Mouse (Mus musculus) myocyte (in vitro differentiated cells): Measurements from ENCODE around the gene Gm49342. TPM values are rescaled to one million over a fixed set of nuclear protein-coding genes. Genes with fewer than 3 reads are reported as not detected.
A peak's percentile ranks its signal among the peaks of the same experiment; 100 is the strongest.
"Not testable (repeated sequence)": the region's sequence is repeated elsewhere in the genome, so short reads cannot be mapped to it uniquely, and the experiment has no call there.

Experiments used
- H3K27me3 ChIP-seq: one replicate; pipeline ENCODE4 v1.6.1; 2011; ENCODE audit not compliant: control insufficient read depth, insufficient read depth, insufficient read length
- H3K36me3 ChIP-seq: one replicate; pipeline ENCODE4 v1.6.1; 2011; ENCODE audit not compliant: control insufficient read depth, insufficient read depth
- H3K4me2 ChIP-seq: one replicate; pipeline ENCODE4 v1.6.1; 2011; ENCODE audit warnings: low read depth, control low read depth
- H3K4me3 ChIP-seq: one replicate; pipeline ENCODE4 v1.5.1; 2011; ENCODE audit warnings: mild to moderate bottlenecking, control low read depth, moderate library complexity
- H3K79me2 ChIP-seq: one replicate; pipeline ENCODE4 v1.6.1; 2011; ENCODE audit not compliant: control insufficient read depth, insufficient read depth
- H3ac ChIP-seq: one replicate; pipeline ENCODE4 v1.6.1; 2011; ENCODE audit not compliant: control insufficient read depth, insufficient read length
- CEBPB ChIP-seq: IDR thresholded peaks from 2 replicates; pipeline ENCODE4 v1.6.1; 2011; ENCODE audit warnings: mild to moderate bottlenecking, moderate library complexity; ENCODE audit not compliant: poor library complexity, insufficient read depth, severe bottlenecking
- E2F4 ChIP-seq: IDR thresholded peaks from one replicate; pipeline ENCODE4 v1.6.1; 2011; ENCODE audit warnings: mild to moderate bottlenecking, control low read depth, moderate library complexity; ENCODE audit not compliant: insufficient read depth
- MAX ChIP-seq: IDR thresholded peaks from one replicate; pipeline ENCODE4 v1.6.1; 2011; ENCODE audit warnings: low read depth, mild to moderate bottlenecking, control low read depth
- MYOD1 ChIP-seq, 3 experiments: IDR thresholded peaks; one replicate each; pipeline ENCODE4 v1.6.1; 2011; ENCODE audit warnings: control low read depth in 2 of 3, low read depth in 2 of 3, mild to moderate bottlenecking in 2 of 3, moderate library complexity in 1 of 3; ENCODE audit not compliant: insufficient read length in 2 of 3, control insufficient read depth in 1 of 3
- MYOG ChIP-seq, 3 experiments: IDR thresholded peaks; one replicate each; pipeline ENCODE4 v1.6.1; 2011; ENCODE audit warnings: control low read depth in 2 of 3, low read depth in 2 of 3, mild to moderate bottlenecking in 2 of 3; ENCODE audit not compliant: insufficient read length in 2 of 3, control insufficient read depth in 1 of 3, insufficient read depth in 1 of 3
- POLR2A ChIP-seq: IDR thresholded peaks from one replicate; pipeline ENCODE4 v1.6.1; 2011; ENCODE audit warnings: low read depth, mild to moderate bottlenecking, control low read depth, moderate library complexity; ENCODE audit not compliant: insufficient read length
- POLR2AphosphoS2 ChIP-seq: IDR thresholded peaks from one replicate; pipeline ENCODE4 v1.6.1; 2011; ENCODE audit warnings: low read depth, control low read depth; ENCODE audit not compliant: insufficient read length
- REST ChIP-seq: IDR thresholded peaks from one replicate; pipeline ENCODE4 v1.6.1; 2011; ENCODE audit warnings: mild to moderate bottlenecking, control low read depth, moderate library complexity; ENCODE audit not compliant: insufficient read depth, insufficient read length
- SRF ChIP-seq: IDR thresholded peaks from one replicate; pipeline ENCODE4 v1.6.1; 2011; ENCODE audit warnings: low read depth; ENCODE audit not compliant: control insufficient read depth, insufficient read length
- TCF12 ChIP-seq: IDR thresholded peaks from one replicate; pipeline ENCODE4 v1.6.1; 2011; ENCODE audit warnings: mild to moderate bottlenecking, control low read depth; ENCODE audit not compliant: poor library complexity, insufficient read depth, severe bottlenecking
- TCF3 ChIP-seq: IDR thresholded peaks from one replicate; pipeline ENCODE4 v1.6.1; 2011; ENCODE audit warnings: low read depth, control low read depth; ENCODE audit not compliant: insufficient read length
- USF1 ChIP-seq: IDR thresholded peaks from one replicate; pipeline ENCODE4 v1.6.1; 2011; ENCODE audit warnings: low read depth, mild to moderate bottlenecking, control low read depth, moderate library complexity
- polyA plus RNA-seq: library from polyadenylated mRNA; unstranded; fragments of >200 nt; fragmentation: generic; extraction: Trizol; gene quantifications from one replicate; pipeline ENCODE4 v1.2.1, GENCODE M21; 2012; ENCODE audit warnings: missing spikeins

Gm49342 gene
- polyA plus RNA-seq, 1 experiment: 11.9 TPM

DNA sequence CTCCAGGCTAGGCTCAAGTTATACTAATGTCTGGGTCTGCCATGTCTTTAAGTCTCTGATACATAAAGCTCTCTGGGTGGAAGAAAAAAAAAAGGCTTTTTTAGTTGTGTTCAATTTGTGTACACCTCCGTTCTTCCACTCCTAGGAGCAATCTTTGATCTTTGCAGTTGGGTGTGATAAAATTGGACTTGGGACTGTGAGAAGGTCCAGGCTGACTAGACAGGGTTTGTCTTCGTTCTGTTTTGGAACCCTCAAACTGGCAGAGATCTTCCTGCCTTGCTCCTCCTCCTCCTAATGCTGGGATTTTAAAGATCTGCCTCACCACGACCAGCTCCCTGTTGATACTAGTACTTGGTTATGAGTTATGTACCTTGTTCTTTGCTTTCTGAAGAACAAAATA is 12.8 kb downstream of the Gm49342 start:
- not testable (repeated sequence) for H3ac ChIP-seq, H3K4me3 ChIP-seq, H3K27me3 ChIP-seq, H3K36me3 ChIP-seq, H3K79me2 ChIP-seq
- peak overlapping the region; percentile 38 for H3K4me2 ChIP-seq

DNA sequence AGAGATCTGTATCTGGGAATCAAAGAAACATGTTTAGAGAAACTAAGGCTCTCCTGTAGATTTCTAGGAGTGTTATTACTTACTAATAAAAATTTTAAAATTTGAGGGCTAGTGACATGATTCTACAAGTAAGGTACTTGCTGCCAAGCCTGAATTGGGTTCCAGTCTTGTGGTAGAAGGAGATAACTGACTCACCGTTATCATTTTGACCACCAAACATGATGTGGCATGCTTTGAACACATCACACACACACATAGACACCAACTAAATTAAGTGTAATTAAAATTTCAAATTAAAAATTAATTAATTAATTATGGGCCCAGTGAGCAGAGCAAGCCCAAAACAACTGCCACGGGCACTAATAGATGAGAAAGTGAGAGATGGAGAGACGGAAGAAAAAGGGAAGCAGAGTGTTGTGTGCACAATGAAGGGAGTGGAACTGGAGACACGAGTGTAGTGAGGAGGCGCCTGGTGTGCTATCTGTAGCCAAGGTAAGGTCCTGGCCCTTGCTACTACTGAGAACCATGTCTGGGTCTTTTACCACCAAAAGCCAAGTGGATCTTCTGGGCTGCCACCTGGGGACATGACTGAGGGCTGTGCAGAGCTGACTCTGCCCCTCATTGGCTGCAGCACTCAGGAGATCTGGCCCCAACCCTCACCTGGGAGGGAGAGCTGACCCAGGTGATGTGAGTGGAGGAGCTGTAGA is 14.1 kb downstream of the Gm49342 start:
- not testable (repeated sequence) for H3K4me3 ChIP-seq, H3K36me3 ChIP-seq, H3K4me2 ChIP-seq, H3ac ChIP-seq, H3K79me2 ChIP-seq, H3K27me3 ChIP-seq

- no peaks in the 10 kb centered on the region for H3K27me3 ChIP-seq
- H3K4me2 ChIP-seq: no peak overlapping the region
- no peaks in the 10 kb centered on the region for H3K36me3 ChIP-seq
- H3K4me3 ChIP-seq: no peak overlapping the region
- H3K79me2 ChIP-seq: no peaks in the 10 kb centered on the region
- no peak overlapping the region for H3ac ChIP-seq
- no peak for TF ChIP-seq CEBPB
- no peak for TF ChIP-seq POLR2A
- TF ChIP-seq MYOG (IDR thresholded peaks at IDR 0.05; ENCODE audit: control insufficient read depth in 1 of 3, insufficient read depth in 1 of 3, insufficient read length in 2 of 3, low read depth in 2 of 3): no peak
- TF ChIP-seq E2F4: no peak
These were observed 24.1 kb downstream of the Gm49342 start for GRCm38 (mm10) chr14:50968216-50968980.

- H3K4me2 ChIP-seq: no peak overlapping the region
These were observed 24.7 kb downstream of the Gm49342 start for GRCm38 (mm10) chr14:50969041-50969440.

DNA sequence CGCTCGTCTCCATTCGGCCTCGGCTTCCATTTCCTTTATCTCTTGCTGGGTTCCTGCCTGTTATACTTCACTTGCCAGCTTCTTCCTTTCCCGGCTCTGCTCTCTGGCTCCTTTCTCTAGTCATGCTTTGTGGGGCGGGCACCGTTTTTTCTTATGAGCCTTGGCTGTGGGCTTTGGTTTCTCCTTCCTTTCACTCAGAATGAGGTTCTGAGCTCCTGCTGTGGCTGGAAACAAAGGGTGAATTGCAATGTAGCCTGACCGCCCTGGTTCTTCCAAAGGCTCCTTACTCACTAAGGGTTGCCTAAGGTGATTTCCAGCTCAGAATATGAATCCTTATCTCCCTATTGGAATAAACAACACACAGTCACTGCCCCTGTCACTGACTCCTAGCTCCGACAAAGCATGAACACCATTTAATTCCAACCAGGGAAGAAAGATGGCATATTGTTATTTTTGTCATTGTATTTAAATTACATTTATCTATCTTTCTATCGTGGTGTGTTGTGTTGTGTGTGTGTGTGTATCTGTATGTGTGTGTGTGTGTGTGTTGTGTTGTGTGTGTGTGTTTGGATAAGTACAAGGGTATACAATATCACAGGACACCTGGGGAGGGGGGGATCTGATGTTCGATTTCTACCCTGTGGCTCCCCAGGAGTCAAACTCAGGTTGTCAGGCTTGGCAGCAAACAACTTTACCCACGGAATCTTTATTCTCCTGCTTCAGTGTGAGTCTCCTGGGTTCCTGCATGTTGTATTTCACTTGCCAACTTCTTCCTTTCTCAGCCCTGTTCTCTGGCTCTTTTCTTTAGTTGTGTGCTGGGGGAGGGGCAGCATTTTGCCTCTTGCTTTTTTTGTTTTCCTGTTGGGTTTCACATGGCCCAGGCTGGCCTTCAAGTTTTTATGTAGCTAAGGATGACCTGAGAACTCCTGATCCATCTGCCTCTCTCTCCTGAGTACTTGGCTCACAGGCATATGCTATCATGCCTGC is 25.5 kb downstream of the Gm49342 start:
- Histone ChIP-seq H3K4me2 (no peak overlapping the region), H3K27me3 (no peaks in the 10 kb centered on the region), H3ac (no peak overlapping the region), H3K79me2 (no peaks in the 10 kb centered on the region), H3K36me3 (no peaks in the 10 kb centered on the region), H3K4me3 (no peak overlapping the region)
- TF ChIP-seq MYOD1 (IDR thresholded peaks at IDR 0.05; ENCODE audit: control insufficient read depth in 1 of 3, insufficient read length in 2 of 3, low read depth in 2 of 3) (no peak), MYOG (IDR thresholded peaks at IDR 0.05; ENCODE audit: control insufficient read depth in 1 of 3, insufficient read depth in 1 of 3, insufficient read length in 2 of 3, low read depth in 2 of 3) (no peak), USF1 (no peak), TCF3 (no peak), MAX (no peak), E2F4 (no peak), SRF (no peak), POLR2A (no peak), REST (no peak), TCF12 (no peak), POLR2AphosphoS2 (no peak), CEBPB (no peak)

More at GRCm38 (mm10) chr14:50969041-50969440, 24.7 kb downstream of the Gm49342 start:
- Histone ChIP-seq H3K27me3 (no peaks in the 10 kb centered on the region), H3ac (no peak overlapping the region), H3K79me2 (no peaks in the 10 kb centered on the region), H3K4me3 (no peak overlapping the region), H3K36me3 (no peaks in the 10 kb centered on the region)
- no peak for TF ChIP-seq MYOG (IDR thresholded peaks at IDR 0.05; ENCODE audit: control insufficient read depth in 1 of 3, insufficient read depth in 1 of 3, insufficient read length in 2 of 3, low read depth in 2 of 3)
- no peak for TF ChIP-seq USF1
- no peak for TF ChIP-seq TCF3
- TF ChIP-seq REST: no peak
- no peak for TF ChIP-seq CEBPB
- TF ChIP-seq MAX: no peak
- no peak for TF ChIP-seq POLR2A
- no peak for TF ChIP-seq SRF
- no peak for TF ChIP-seq TCF12
- TF ChIP-seq E2F4: no peak
- no peak for TF ChIP-seq MYOD1 (IDR thresholded peaks at IDR 0.05; ENCODE audit: control insufficient read depth in 1 of 3, insufficient read length in 2 of 3, low read depth in 2 of 3)
- no peak for TF ChIP-seq POLR2AphosphoS2
